Mouse (Mus musculus) Patski (cell line): ENCODE results near the gene Thnsl2. TPM values are rescaled to one million over a fixed set of nuclear protein-coding genes. Genes with fewer than 3 reads are reported as not detected.

Experiments
- ATAC-seq: fragments of 100-300 bp; one replicate; pipeline ENCODE4 v1.8.0; 2021
- CTCF ChIA-PET: fragments of 350-600 bp; sonication (Branson Sonifier 250); formaldehyde crosslinking; loops from one replicate; lab custom pipeline; 2022; ENCODE audit warnings: inconsistent platforms; lab: Charles Lee
- POLR2A ChIA-PET: fragments of 350-600 bp; sonication (Branson Sonifier 250); formaldehyde crosslinking; loops from one replicate; lab custom pipeline; 2022; ENCODE audit warnings: antibody characterized with exemption, inconsistent platforms; lab: Charles Lee
- DNase-seq: peaks from one replicate; pipeline ENCODE4 v3.0.0-alpha.2; 2011; ENCODE audit warnings: low read depth, low spot score
- H3K27me3 ChIP-seq: fragments of 371-371 bp; one replicate; pipeline ENCODE4 v1.5.1; 2021
- CTCF ChIP-seq: fragments of 100-300 bp; IDR thresholded peaks from one replicate; pipeline ENCODE4 v1.5.1; 2021
- in situ Hi-C: fragments of 300-500 bp; cut with MboI; formaldehyde crosslinking; loops from 3 replicates; pipeline ENCODE4 v1.11.1; 2018; ENCODE audit warnings: low pct_unique_long_range_greater_than_20kb, mixed read lengths
- polyA plus RNA-seq: library from polyadenylated mRNA; unstranded; gene quantifications from one replicate; pipeline ENCODE4 v1.2.3, GENCODE M21; 2021

The Thnsl2 gene
- polyA plus RNA-seq, 1 experiment from 2014 or later = 0.08 TPM

- no peak for DNase-seq
- in situ Hi-C loops = no loop called here
- H3K27me3 ChIP-seq = no peaks in the 10 kb centered on the region
- CTCF ChIA-PET = no interaction called here
- TF ChIP-seq CTCF = no peak
- no peak for ATAC-seq
- POLR2A ChIA-PET = no interaction called here
These were observed 48.1 kb downstream of the Thnsl2 start for GRCm38 (mm10) chr6:71096126-71096525.

- ATAC-seq (no peak), DNase-seq (no peak)
- CTCF ChIA-PET = interaction anchor here (1.3 to 2.1 kb wide), 3 partner anchors 10 to 16 kb away, joined by 3 to 7 read pairs (median 6); no protein-coding TSS in a partner anchor
- in situ Hi-C loops = no loop called here
- TF ChIP-seq CTCF = no peak
- POLR2A ChIA-PET = no interaction called here
- H3K27me3 ChIP-seq = no peaks in the 10 kb centered on the region
These were observed 49.5 kb downstream of the Thnsl2 start for GRCm38 (mm10) chr6:71094693-71095092.

DNA sequence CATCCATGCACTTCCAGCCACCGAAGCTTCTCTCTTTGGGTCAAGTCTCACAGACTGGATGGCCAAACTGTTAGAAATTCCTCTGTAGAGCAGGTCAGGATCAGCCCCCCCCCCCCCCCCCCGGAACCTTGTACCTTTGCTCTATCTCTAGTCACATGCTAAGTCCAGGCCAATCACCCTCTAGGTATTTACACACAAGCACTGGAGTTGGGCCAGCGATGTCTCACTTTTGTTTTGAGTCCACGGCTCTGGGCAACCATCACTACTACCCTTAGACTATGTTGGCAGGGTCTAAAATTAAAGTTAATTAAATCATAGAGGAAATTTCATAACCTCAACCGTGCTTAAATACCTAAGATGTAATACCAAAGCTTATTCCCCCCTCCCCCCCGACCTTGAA lies 50.6 kb downstream of the Thnsl2 start:
- CTCF ChIA-PET = interaction anchor here (1.3 to 2.1 kb wide), 2 partner anchors 9 to 17 kb away, joined by 6 to 7 read pairs; no protein-coding TSS in a partner anchor
- no peaks in the 10 kb centered on the region for H3K27me3 ChIP-seq
- in situ Hi-C loops = no loop called here
- no peak for TF ChIP-seq CTCF
- POLR2A ChIA-PET = no interaction called here
- ATAC-seq = no peak
- no peak for DNase-seq

DNA sequence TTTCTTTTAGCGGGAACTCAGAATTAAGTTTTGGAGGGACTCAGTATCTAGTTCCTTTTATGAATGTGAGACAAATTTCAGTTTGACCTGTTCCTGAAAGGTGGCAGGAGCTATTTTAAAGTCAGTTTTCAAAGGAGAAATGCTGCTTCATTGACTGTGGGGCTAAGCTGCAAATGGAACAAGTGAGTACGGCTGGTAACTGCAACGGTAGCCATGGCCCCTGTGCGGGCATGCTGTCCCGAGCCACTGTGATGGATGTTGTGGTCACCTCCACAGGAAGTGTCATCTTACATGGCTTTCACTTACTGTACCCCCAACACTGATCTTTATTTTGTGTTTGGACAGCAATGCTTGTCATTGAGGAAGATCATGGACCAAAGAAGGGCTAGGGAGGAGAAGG lies 53.8 kb downstream of the Thnsl2 start:
- in situ Hi-C loops = no loop called here
- CTCF ChIA-PET = no interaction called here
- TF ChIP-seq CTCF = no peak
- DNase-seq (no peak), ATAC-seq (no peak)
- H3K27me3 ChIP-seq = no peaks in the 10 kb centered on the region
- POLR2A ChIA-PET = no interaction called here

- DNase-seq (no peak), ATAC-seq (no peak)
- H3K27me3 ChIP-seq = no peaks in the 10 kb centered on the region
- POLR2A ChIA-PET = no interaction called here
- no peak for TF ChIP-seq CTCF
- CTCF ChIA-PET = interaction anchor here (1.3 kb wide), 1 partner anchor 18 kb away, joined by 3 read pairs; no protein-coding TSS in a partner anchor
- in situ Hi-C loops = no loop called here
These were observed 54.5 kb downstream of the Thnsl2 start for GRCm38 (mm10) chr6:71089735-71090134.

GRCm38 (mm10) chr6:71088992-71089391 lies 55.2 kb downstream of the Thnsl2 start:
- in situ Hi-C loops = no loop called here
- H3K27me3 ChIP-seq = no peaks in the 10 kb centered on the region
- peak; percentile 44 for ATAC-seq
- ChIA-PET CTCF (interaction anchor here (1.3 kb wide), 1 partner anchor 18 kb away, joined by 3 read pairs; no protein-coding TSS in a partner anchor), POLR2A (no interaction called here)
- TF ChIP-seq CTCF = no peak
- no peak for DNase-seq

DNA sequence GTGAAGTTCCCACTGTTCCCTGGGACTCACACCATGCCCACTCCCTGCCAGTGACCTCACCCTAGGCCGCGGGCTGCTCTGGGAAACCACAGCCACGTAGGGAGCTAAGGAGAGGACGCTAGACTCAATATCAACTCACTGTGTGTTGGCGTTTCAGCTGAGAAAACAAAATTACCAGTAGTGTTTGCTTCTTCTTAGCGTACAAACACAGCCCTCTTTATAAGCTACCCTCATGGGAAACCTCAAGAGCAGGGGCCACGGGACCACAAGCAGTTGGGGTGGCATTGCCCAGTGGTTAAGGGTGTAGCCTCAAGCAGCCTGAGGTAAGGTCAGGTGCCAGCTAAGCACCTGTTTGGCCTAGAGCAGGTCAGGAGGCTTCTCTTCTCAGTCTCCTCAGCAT lies 60.8 kb downstream of the Thnsl2 start:
- no peak for DNase-seq
- in situ Hi-C loops = no loop called here
- no peak for ATAC-seq
- TF ChIP-seq CTCF = no peak
- ChIA-PET CTCF (no interaction called here), POLR2A (no interaction called here)
- no peaks in the 10 kb centered on the region for H3K27me3 ChIP-seq

DNA sequence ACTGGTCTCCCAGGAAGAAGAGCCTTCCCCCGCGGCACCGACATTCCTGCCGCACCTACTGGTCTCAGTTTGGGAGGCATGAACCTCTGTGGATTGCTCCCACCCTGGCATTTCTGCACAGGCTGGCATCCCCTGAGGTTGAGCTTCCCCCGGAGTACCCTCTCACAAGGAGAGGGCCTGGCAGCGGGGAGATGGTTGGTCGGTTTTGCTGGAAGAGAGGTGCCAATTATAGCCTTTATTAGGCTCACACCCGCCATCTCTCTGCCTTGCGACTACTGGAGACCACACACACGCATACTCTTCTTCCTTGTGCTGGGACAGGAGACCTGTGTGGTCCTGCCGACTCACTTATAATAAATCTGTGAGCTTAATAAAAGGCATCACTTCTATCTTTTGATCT lies 62.2 kb downstream of the Thnsl2 start:
- in situ Hi-C loops = no loop called here
- DNase-seq (no peak), ATAC-seq (no peak)
- no peak for TF ChIP-seq CTCF
- ChIA-PET POLR2A (no interaction called here), CTCF (no interaction called here)
- H3K27me3 ChIP-seq = no peaks in the 10 kb centered on the region

GRCm38 (mm10) chr6:71081230-71081629 lies 63.0 kb downstream of the Thnsl2 start:
- in situ Hi-C loops = no loop called here
- no peaks in the 10 kb centered on the region for H3K27me3 ChIP-seq
- no peak for DNase-seq
- no peak for ATAC-seq
- ChIA-PET CTCF (interaction anchor here (0.6 to 1.1 kb wide), 2 partner anchors 30 to 34 kb away, joined by 3 to 5 read pairs; no protein-coding TSS in a partner anchor), POLR2A (interaction anchor here (0.6 to 1.1 kb wide), 2 partner anchors 42 to 61 kb away, joined by 7 read pairs; no protein-coding TSS in a partner anchor)
- no peak for TF ChIP-seq CTCF

Other genes with a start within 250 kb of the Thnsl2 start
- gene Tex37, start 225.5 kb downstream of the Thnsl2 start, polyA plus RNA-seq = not detected
- gene Foxi3, start 187.9 kb downstream of the Thnsl2 start, polyA plus RNA-seq = not detected
- gene Fabp1, start 55.4 kb upstream of the Thnsl2 start, polyA plus RNA-seq = not detected
- 98.8 TPM for gene Krcc1, start 127.2 kb upstream of the Thnsl2 start, polyA plus RNA-seq
- 0.71 TPM for gene Smyd1, start 177.8 kb upstream of the Thnsl2 start, polyA plus RNA-seq
- 0.08 TPM for gene Cd8b1, start 178.3 kb upstream of the Thnsl2 start, polyA plus RNA-seq
- not detected for gene Cd8a, start 229.0 kb upstream of the Thnsl2 start, polyA plus RNA-seq